Mouse (Mus musculus) thymus, adult 2 months (tissue): ENCODE measurements around the gene Cytip. TPM values are rescaled to one million over a fixed set of nuclear protein-coding genes. Genes with fewer than 3 reads are reported as not detected.

Experiments
- DNase-seq: peaks from one replicate; pipeline ENCODE4 v3.0.0; 2021
- H3K27ac ChIP-seq: fragments of 200-500 bp; 2 replicates; pipeline ENCODE4 v1.5.1; 2012; ENCODE audit warnings: low read length, control low read depth; ENCODE audit not compliant: control insufficient read depth, insufficient read depth
- H3K27me3 ChIP-seq: fragments of 200-500 bp; 2 replicates; pipeline ENCODE4 v1.6.1; 2012; ENCODE audit warnings: mild to moderate bottlenecking, low read length, moderate library complexity, mixed read lengths; ENCODE audit not compliant: control insufficient read depth, insufficient read depth
- H3K36me3 ChIP-seq: fragments of 200-500 bp; 2 replicates; pipeline ENCODE4 v1.6.1; 2012; ENCODE audit warnings: mild to moderate bottlenecking, low read length, moderate library complexity; ENCODE audit not compliant: control insufficient read depth, insufficient read depth
- H3K4me1 ChIP-seq: fragments of 200-500 bp; replicated peaks from 2 replicates; pipeline ENCODE4 v1.6.1; 2012; ENCODE audit warnings: low read length; ENCODE audit not compliant: control insufficient read depth, insufficient read depth
- H3K4me3 ChIP-seq: fragments of 200-500 bp; 2 replicates; pipeline ENCODE4 v1.5.1; 2012; ENCODE audit warnings: mild to moderate bottlenecking, low read length, control low read depth, moderate library complexity; ENCODE audit not compliant: control insufficient read depth, insufficient read depth
- CTCF ChIP-seq: fragments of 200-500 bp; IDR thresholded peaks from 2 replicates; pipeline ENCODE4 v1.5.1; 2012; ENCODE audit warnings: mild to moderate bottlenecking, control low read depth, low read length, moderate library complexity, borderline replicate concordance; ENCODE audit not compliant: control insufficient read depth, poor library complexity, insufficient read depth; ENCODE audit errors: extremely low read depth
- POLR2A ChIP-seq: fragments of 200-500 bp; IDR thresholded peaks from 2 replicates; pipeline ENCODE4 v1.6.1; 2012; ENCODE audit warnings: mild to moderate bottlenecking, low read length, control low read depth, moderate library complexity; ENCODE audit not compliant: control insufficient read depth, poor library complexity, insufficient read depth; ENCODE audit errors: extremely low read depth
- WGBS: fragments of 180-500 bp; shearing (Covaris S2); methylation state at CpG from one replicate; pipeline ENCODE4 v1.1.7; 2018; 5-methylcytosine and 5-hydroxymethylcytosine counted together
- polyA plus RNA-seq: library from polyadenylated mRNA; depleted of rRNA; stranded (reverse); fragments of >200 nt; gene quantifications from 2 replicates; pipeline ENCODE4 v1.2.3, GENCODE M21; 2012

Cytip gene
- polyA plus RNA-seq, 1 experiment: 293 TPM

DNA sequence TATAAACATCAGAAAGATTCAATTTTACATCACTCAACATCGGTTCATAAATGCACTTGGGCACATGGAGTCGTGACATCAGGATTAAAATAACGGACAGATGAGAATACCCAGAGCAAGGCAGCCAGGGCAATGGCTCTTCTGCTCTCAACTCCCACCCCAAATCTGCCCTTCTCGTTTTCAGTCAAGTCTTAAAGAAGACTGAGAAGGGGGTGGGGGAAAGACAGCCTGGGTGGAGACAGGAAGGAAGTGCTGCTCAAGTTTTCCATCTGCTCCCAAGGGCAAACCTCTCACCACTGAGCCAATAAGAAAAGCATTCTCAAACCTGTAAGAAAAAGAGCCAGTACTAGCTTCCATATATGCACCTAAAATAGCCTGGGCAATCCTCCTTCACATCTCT is 5.8 kb downstream of the Cytip start:
- peak; percentile 17 for DNase-seq
- TF ChIP-seq POLR2A (no peak), CTCF (no peak)
- no peaks in the 10 kb centered on the region for H3K27me3 ChIP-seq
- peaks cover 3% of the 10 kb centered on the region for H3K4me1 ChIP-seq
- H3K27ac ChIP-seq: no peak overlapping the region
- H3K36me3 ChIP-seq: no peaks in the 10 kb centered on the region
- 68% methylated on average over 4 of the region's 4 CpGs for WGBS
- no peak overlapping the region for H3K4me3 ChIP-seq

- Histone ChIP-seq H3K27me3 (no peaks in the 10 kb centered on the region), H3K4me3 (no peak overlapping the region), H3K4me1 (peaks cover 3% of the 10 kb centered on the region), H3K36me3 (no peaks in the 10 kb centered on the region), H3K27ac (no peak overlapping the region)
- TF ChIP-seq POLR2A: no peak
- TF ChIP-seq CTCF: no peak
- WGBS: 39% methylated on average over 1 of the region's 1 CpGs
- DNase-seq: no peak
Observed at GRCm38 (mm10) chr2:58188903-58189302, 6.4 kb downstream of the Cytip start.

- peaks cover 3% of the 10 kb centered on the region for H3K4me1 ChIP-seq
- TF ChIP-seq CTCF (no peak), POLR2A (no peak)
- no peak for DNase-seq
- no peak overlapping the region for H3K4me3 ChIP-seq
- no peak overlapping the region for H3K27ac ChIP-seq
- WGBS: 86% methylated on average over 8 of the region's 8 CpGs
- H3K27me3 ChIP-seq: no peaks in the 10 kb centered on the region
- H3K36me3 ChIP-seq: no peaks in the 10 kb centered on the region
Observed at GRCm38 (mm10) chr2:58187310-58188051, 7.9 kb downstream of the Cytip start.

- Histone ChIP-seq H3K4me1 (no peaks in the 10 kb centered on the region), H3K27ac (no peak overlapping the region), H3K27me3 (no peaks in the 10 kb centered on the region), H3K4me3 (no peak overlapping the region), H3K36me3 (no peaks in the 10 kb centered on the region)
- DNase-seq: no peak
- TF ChIP-seq POLR2A (no peak), CTCF (no peak)
- 70% methylated on average over 2 of the region's 2 CpGs for WGBS
Observed at GRCm38 (mm10) chr2:58184197-58184596, 11.1 kb downstream of the Cytip start.

DNA sequence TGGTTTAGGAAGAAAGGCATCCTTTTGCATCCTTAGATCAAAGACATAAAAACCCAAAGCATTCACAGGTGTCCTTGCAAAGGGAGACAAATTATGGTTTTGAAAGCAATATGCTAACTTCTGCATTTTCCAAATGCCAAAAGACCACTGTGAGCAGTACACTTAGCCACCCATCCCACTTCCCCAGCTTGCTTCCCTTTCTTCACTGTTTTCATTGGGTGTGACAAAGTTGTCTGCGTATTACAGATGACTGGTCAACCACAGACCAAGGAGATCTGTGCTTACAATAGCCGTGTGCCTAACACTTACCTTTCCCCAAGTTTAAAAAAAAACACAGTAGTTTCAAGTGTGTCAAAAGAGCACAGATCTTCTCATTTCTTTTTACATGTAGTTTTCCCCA is 11.7 kb downstream of the Cytip start:
- Histone ChIP-seq H3K4me1 (peaks cover 2% of the 10 kb centered on the region; the same call in 1 of the 2 replicates), H3K27ac (no peak overlapping the region), H3K36me3 (no peaks in the 10 kb centered on the region), H3K27me3 (no peaks in the 10 kb centered on the region), H3K4me3 (no peak overlapping the region)
- no peak for TF ChIP-seq POLR2A
- TF ChIP-seq CTCF: no peak
- DNase-seq: no peak
- 17% methylated on average over 2 of the region's 2 CpGs for WGBS

DNA sequence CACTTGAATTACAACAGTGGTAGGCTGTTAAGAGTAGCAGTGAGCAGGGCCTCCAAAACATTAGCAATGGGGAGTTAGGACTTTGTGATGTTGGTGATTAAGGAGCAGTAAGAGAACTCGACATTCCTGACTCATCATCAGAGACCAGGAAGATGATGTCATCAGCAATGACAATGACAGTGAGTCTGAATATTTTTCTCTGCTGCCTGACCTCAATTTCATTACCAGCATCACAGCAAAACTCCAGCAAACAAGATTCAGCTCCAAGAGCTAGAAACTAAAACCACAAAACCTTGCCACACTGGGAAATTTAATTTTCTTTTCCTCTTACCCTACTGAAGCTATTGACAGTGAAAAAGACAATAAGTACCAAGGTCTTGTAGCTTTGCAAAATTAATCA is 14.6 kb downstream of the Cytip start:
- peaks cover 2% of the 10 kb centered on the region; the same call in 1 of the 2 replicates for H3K4me1 ChIP-seq
- DNase-seq: no peak
- H3K27me3 ChIP-seq: no peaks in the 10 kb centered on the region
- H3K27ac ChIP-seq: no peak overlapping the region
- no peak overlapping the region for H3K4me3 ChIP-seq
- H3K36me3 ChIP-seq: no peaks in the 10 kb centered on the region
- WGBS: 48% methylated on average over 1 of the region's 1 CpGs
- TF ChIP-seq CTCF (no peak), POLR2A (no peak)

GRCm38 (mm10) chr2:58179056-58179455 is 16.3 kb downstream of the Cytip start:
- Histone ChIP-seq H3K27me3 (no peaks in the 10 kb centered on the region), H3K36me3 (no peaks in the 10 kb centered on the region), H3K27ac (no peak overlapping the region), H3K4me3 (no peak overlapping the region), H3K4me1 (peaks cover 2% of the 10 kb centered on the region; the same call in 1 of the 2 replicates)
- DNase-seq: peak; percentile 43
- TF ChIP-seq POLR2A (no peak), CTCF (no peak)
- 8% methylated on average over 1 of the region's 1 CpGs for WGBS
